Mouse (Mus musculus) spleen, postnatal 36 days (tissue): ENCODE measurements around the gene Tfip11.

Experiments
- DNase-seq, 2 experiments: peaks; one replicate each; pipeline ENCODE4 v3.0.0; 2022; ENCODE audit warnings: low spot score in 2 of 2, mixed read lengths in 1 of 2

Gene Tfip11

DNA sequence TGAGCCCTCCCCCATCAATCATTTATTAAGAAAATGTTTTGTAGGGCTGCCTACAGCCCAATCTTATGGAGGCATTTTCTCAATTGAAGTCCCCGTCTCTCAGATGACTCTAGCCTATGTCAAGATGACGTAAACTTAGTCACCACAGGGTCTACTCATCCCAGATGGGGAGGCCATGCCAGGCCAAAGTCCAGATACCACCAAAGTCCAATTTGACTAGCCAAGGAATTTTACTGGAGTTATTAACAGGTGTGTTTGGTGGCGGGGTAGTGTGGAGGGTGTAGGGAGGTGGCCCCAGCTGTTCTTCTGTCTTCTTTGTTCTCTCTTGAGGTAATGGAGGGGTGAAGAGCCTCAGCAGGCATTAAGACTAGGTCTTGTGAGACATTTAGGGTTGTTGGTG, 33.9 kb downstream of the Tfip11 start:
- DNase-seq, result no peak

DNA sequence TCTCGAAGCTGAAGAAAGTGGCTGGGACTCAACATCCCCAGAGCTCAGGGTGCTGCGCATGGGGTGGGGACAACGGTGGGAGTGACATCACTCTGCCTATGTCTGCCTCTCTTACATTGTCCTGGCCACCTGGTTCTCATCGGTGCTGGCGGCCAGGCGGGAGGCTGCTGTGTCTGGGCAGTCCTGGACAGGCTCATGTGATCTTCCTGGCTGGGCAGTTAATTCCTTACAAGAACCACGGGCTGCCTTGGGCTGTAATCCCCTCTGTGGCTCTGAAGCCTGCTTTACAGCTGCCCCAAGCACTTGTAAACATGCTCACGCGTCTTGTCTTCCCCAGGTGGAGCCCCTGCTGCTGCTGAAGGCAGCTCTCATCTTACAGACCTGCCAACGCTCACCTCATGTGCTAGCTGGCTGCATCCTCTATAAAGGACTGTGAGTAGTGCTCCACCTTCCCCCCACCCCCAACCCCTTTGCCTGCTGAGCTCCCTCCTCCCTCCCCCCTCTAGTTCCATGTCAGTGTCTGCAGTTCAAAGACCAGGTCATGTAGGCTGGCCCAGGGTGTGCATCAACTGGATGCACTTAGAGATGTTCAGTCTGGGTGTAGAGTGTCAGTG, 38.1 kb downstream of the Tfip11 start:
- DNase-seq, result no peak

GRCm38 (mm10) chr5:112366879-112367278, 40.7 kb downstream of the Tfip11 start:
- DNase-seq, result no peak

- no peak for DNase-seq
Measured at GRCm38 (mm10) chr5:112367338-112367737, 41.2 kb downstream of the Tfip11 start.

DNA sequence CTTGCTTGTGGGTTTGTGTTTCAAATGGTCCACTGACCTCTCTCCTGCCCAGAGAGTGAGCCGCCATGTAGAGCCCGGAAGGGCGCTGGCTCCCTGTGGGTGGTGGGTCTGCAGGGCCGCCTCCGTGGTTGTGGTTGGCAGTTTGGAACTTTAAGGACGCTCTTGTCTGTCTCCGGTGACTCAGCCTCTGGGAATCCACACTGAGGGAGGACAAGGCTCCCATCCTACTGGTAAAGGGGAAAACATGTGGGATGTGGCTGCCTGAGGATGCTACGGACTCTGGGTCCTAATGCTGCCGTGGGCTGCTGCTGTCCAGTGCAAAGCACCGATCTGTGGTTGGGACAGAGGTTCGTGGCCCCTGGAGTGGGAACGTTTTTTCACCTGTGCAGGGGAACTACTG, 41.8 kb downstream of the Tfip11 start:
- no peak for DNase-seq

DNA sequence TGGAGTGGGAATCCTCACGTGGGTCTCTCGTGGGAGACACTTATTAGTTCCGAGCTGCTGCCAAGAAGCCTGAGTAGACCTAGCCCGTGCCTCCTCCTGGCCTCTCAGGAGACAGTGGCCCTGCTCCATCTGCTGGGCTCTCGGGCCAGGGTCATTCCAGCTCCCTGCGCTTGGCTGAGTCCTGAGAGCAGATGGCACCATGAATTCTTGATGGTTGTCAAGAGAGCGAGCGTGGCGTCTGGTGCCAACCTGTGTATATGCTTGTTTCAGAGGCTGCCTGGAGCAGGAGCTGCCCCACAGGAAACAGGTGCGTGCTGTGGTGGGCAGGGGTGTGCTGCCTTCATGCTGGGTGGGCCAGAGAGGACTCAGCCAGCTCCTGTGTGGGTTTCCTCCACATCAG, 42.5 kb downstream of the Tfip11 start:
- no peak for DNase-seq

DNA sequence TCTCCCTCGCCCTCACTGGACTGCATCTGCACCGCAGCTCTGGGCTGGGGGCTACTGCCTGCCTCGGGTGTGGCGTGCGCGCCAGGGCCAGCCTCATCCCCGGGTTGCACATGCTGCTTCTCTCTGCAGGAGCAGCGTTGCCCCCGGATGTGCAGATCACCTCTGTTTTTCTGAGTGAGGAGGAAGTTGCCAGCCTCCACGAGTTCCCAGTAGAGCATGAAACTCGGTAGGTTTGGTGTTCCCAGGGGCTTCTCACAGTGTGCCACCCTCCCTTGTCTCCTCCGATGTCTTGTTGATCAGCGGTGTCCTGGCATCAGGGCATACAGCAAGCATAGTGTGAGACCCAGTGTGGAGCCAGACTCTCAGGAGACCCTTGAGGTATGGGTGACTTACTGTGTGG, 43.2 kb downstream of the Tfip11 start:
- DNase-seq, result peak; percentile 22 to 33

DNA sequence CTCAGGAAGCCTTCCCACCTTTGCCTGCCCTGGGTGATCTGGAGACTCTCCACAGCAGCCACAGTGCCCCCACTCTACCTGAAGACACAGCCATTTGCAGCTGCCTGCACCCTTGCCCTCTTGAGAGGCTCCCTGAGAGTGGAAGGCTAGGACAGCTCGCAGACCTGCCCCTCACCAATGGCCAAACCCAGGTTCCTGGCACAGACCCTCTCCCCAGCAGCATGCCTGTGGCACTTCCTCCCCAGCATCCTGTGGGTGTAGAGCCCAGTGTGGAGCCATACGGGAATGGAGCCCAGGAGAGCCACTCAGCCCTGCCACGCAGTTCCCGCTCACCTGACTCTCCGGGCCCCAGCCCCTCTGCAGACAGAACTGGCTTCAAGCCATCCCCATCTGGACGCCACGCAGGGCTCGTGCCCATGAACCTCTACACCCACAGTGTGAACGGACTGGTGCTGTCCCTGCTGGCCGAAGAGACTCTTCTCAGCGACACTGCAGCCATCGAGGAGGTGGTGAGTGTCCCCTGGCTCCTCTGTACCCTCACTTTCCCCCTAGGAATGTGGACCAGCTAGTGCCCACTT, 44.2 kb downstream of the Tfip11 start:
- no peak for DNase-seq

DNA sequence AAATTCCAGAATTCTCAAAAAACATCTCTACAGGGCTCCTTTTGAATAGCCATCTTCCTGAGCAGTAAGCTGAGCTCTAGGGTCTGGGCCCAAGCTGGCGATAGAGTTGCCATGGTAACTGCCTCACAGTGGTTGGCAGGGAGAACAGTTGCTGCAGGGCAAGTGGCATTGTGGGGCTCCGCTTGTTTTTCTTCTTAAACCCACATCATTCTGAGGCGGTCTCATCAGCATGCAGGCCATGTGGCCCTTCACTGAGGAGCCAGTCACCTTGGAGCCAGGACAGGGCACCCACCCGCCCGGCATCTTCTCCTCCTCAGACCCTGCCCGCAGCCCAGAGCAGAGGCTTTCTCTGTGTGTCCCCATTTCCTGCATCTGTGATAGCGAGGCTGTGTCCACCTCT, 45.8 kb downstream of the Tfip11 start:
- no peak for DNase-seq

DNA sequence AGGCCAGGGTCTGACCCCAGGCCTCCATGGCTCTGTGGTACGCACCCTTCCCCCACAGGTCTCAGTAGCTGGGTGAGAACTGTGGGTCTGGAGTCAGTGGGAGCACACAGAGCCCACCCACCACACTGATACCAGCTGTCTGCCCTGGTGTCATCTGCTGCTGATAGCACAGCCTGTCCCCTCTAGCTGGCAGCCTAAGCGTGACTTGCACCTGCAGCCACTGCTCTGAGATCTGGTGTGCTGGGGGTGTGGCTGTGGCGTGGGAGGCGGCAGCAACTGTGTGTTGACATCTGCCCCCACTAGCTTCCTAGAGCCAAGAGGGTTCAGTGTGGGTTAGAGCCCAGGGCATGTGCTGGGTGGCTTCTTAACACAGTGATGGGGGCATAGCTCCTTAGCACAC, 50.0 kb downstream of the Tfip11 start:
- no peak for DNase-seq

DNA sequence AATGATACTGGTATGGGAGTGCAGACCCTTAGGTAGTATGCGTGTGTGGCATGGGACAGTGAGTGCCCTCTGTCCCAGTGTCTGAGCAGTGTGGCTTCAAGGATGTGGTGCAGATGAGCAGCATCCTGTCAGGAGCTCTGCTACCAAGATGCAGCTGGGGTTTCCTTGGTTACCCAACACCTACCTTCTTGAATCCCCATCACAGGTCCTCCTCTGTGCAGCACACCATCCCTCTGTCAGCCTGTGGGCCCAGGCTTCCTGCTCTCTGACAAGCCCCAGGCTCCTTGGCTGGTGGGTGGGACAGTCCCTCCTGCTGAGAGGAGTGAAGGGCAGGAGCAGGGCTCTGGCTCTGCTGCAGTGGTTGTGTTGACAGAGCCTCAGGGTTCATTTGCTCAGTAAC, 51.2 kb downstream of the Tfip11 start:
- DNase-seq, result no peak

DNA sequence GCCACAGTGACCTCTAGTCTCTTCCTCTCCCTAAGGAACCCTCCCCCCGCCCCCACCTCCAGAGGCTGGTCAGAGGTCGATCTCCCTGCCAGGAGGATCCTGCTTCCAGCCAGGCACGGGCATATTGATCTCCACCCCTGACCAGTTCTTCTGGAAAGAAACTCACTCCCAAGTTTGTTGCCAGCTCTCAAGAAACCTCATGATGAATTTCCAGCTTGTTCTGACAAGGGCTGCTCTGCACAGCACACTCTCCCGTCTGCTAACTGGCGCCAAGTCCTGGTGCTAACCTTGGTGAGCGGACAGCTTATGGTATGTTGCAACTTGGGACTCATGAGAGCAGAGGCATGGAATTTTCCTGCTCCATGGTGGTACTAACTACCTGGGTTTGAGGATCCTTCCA, 52.6 kb downstream of the Tfip11 start:
- DNase-seq, result no peak

- no peak for DNase-seq
Measured at GRCm38 (mm10) chr5:112381154-112381553, 55.0 kb downstream of the Tfip11 start.

DNA sequence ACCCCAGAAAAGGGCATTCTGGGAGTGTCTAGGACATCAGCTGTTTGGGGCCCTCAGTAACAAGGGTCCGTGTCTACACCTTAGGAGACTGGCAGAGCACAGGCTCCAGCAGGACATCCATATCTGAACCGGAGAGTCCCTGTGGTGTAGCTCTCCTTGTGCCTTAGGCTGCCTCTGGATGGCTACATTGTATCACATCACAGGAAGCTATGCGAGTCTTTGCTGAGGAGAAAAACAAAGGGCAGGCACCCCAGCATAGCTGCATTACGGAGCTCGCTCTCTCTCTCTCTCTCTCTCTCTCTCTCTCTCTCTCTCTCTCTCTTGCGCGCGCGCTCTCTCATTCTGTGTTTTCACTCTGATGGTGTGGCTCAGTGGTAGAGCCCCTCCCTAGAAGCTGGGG, 55.9 kb downstream of the Tfip11 start:
- DNase-seq, result no peak

DNA sequence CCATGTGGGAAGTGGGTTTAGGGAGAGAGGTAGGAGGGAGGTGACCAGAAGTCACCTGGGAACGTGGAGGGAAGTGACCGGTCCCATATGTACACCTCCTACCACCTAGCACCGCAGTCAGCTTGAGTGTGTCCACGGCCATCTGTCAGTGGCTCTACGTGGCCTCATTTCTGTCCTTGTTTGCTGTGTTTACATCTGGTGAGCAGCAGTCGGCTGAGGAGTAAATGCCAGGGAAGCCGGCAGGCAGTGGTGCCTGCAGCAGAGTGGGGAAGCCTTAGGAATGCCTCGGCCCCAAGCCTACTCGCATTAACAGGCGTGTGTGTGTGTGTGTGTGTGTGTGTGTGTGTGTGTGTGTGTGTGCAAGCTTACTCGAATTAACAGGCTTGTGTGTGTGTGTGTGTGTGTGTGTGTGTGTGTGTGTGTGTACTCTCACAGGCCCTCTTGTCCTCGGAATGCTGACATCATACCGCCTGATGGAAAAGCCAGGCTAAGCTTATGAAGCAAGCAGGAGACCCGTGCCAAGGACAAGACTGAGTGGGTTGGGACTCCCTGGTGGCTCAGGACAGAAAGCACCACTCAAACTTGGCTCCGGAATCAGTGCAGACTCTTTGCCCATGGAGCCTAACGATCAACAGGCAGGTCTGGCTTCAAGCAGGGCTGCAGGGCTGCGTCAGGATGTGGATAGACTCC, 56.6 kb downstream of the Tfip11 start:
- DNase-seq, result no peak

- DNase-seq, result peak; percentile 27 to 41
Measured at GRCm38 (mm10) chr5:112384805-112385472, 58.8 kb downstream of the Tfip11 start.

GRCm38 (mm10) chr5:112385973-112386372, 59.8 kb downstream of the Tfip11 start:
- peak in 1 of 2 experiments; percentile 13 for DNase-seq
